Mouse (Mus musculus): Measurements from ENCODE around the gene Acsbg2. TPM values are rescaled to one million over a fixed set of nuclear protein-coding genes. Genes with fewer than 3 reads are reported as not detected.
"Not testable (repeated sequence)": the region's sequence is repeated elsewhere in the genome, so short reads cannot be mapped to it uniquely, and the experiment has no call there.

Acsbg2 gene
- total RNA-seq (2021), result not detected
- long read RNA-seq, experiment 1, result 0 reads
- long read RNA-seq, experiment 2, result 0 reads

DNA sequence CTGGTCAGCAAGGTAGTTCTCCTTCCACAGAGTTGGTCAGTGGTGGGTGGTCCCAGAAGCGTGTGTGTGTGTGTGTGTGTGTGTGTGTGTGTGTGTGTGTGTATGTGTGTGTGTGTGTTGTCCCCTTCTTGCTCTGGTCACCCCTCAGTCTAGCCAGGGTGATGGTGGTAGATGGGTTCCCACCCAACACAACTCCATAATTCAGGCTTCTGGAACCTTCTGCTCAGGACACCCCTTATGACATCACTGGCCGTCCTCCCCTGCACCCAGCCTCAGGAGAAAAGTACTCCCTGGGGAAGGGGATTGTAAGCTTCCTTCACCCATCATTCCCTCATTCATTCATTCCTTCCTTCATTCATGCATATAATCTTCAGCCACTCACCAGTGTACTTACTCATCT is at the start of gene Acsbg2:
Gene Acsbg2, minus strand, starts transcription at position 211 of the 400 bp plus-strand sequence.
- intact Hi-C loops (cut with DNase I), result no loop called here
- no peak for DNase-seq

DNA sequence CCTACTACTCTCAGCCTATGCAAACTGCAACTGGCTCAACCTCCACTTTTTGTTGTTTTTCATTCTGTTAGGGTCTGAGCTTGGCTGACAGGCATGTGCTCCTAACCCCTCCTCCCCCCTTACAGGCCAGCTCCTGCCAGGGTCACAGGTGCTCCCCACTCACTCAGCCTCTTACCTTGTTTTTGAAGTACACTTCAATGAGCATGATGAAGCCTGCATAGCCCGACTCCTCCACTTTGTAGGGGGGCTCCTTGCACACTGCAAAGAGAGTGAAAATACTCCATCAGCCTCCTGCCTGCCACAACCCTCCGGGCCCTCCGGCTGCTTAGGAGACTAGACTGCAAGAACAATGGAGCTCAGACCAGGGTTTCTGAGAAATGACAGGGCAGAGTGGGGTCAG is 45.5 kb upstream of the Acsbg2 start:
- intact Hi-C loops (cut with DNase I), result no loop called here
- DNase-seq, result no peak

GRCm38 (mm10) chr17:56917166-56917565 is 42.9 kb upstream of the Acsbg2 start:
- intact Hi-C loops (cut with DNase I), result no loop called here
- DNase-seq, result no peak

DNA sequence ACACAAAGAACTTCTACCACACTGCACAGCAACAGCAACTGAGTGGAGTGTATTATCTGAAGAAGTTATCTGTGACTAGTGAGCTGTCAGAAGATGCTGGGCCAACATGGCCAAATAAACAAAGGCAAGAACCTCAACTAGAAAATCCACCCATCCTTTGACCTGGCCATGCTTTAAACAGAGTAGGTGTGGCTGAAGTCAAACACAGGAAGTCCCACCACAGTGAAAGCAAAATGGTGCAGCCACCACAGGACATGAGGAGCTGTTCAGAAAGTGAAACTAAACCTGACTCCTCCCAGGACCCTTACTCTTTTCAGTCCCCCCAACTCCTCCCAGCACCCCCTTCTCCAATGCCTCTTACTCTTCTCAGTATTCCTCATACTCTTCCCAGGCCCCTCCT is 39.2 kb upstream of the Acsbg2 start:
- DNase-seq, result no peak
- intact Hi-C loops (cut with DNase I), result no loop called here

- DNase-seq, result no peak
- intact Hi-C loops (cut with DNase I), result no loop called here
These were observed 38.8 kb upstream of the Acsbg2 start for GRCm38 (mm10) chr17:56913023-56913422.

- DNase-seq; intact Hi-C loops (cut with DNase I): not testable (repeated sequence)
These were observed 35.5 kb upstream of the Acsbg2 start for GRCm38 (mm10) chr17:56909764-56910163.

DNA sequence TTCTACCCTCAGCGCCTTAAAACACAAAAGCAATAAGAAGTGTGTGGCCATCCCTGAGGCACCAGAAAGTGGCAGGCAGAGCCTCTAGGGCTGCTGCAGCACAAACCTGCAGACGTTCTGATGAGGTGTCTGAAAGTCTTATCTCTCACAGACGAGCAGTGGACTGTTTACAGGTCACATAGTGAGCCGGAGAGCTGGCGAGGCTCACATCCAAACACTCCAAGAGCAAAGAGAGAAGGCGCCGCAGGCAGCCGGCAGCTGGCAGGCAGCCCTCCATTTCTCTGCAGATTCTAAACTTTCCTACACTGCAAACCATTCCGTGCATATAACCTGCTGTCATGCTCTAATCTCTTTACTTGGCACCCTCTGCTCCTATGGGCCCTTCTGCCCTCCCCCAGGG is 33.6 kb upstream of the Acsbg2 start:
- intact Hi-C loops (cut with DNase I), result no loop called here
- DNase-seq, result no peak

- no peak for DNase-seq
- intact Hi-C loops (cut with DNase I), result no loop called here
These were observed 32.8 kb upstream of the Acsbg2 start for GRCm38 (mm10) chr17:56907096-56907495.

DNA sequence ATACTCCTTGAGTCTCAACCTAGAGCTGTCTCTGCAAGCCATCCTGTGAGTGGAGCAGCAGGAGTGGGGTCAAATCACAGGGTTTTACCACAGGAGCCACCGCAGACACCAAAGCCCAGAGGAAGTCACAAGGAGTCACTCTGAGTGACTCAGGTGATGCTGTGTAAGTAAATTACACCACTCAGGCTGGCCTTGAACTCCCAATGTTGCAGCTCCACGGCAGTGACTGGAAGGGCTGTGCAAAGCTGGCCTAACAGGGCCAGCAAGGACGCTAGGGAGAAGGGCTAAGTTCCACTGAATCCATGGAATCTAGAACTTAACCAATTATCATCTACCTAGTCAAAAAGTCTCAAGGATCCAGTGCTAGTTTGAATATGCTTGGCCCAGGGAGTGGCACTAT is 31.9 kb upstream of the Acsbg2 start:
- intact Hi-C loops (cut with DNase I), result no loop called here
- DNase-seq, result no peak

GRCm38 (mm10) chr17:56902698-56903097 is 28.5 kb upstream of the Acsbg2 start:
- intact Hi-C loops (cut with DNase I), result loop anchor here (5.0 kb wide), 1 partner anchor 35 kb away; the partner anchor contains the start of gene Mllt1
- DNase-seq, result no peak

- intact Hi-C loops (cut with DNase I), result loop anchor here (2.0 kb wide), 1 partner anchor 53 kb away; no protein-coding TSS in a partner anchor
- DNase-seq, result peak; percentile 68 to 78
These were observed 23.5 kb upstream of the Acsbg2 start for GRCm38 (mm10) chr17:56897630-56898195.

GRCm38 (mm10) chr17:56896513-56897129 is 22.4 kb upstream of the Acsbg2 start:
- DNase-seq, result no peak
- intact Hi-C loops (cut with DNase I), result loop anchor here (2.0 kb wide), 1 partner anchor 54 kb away; no protein-coding TSS in a partner anchor

DNA sequence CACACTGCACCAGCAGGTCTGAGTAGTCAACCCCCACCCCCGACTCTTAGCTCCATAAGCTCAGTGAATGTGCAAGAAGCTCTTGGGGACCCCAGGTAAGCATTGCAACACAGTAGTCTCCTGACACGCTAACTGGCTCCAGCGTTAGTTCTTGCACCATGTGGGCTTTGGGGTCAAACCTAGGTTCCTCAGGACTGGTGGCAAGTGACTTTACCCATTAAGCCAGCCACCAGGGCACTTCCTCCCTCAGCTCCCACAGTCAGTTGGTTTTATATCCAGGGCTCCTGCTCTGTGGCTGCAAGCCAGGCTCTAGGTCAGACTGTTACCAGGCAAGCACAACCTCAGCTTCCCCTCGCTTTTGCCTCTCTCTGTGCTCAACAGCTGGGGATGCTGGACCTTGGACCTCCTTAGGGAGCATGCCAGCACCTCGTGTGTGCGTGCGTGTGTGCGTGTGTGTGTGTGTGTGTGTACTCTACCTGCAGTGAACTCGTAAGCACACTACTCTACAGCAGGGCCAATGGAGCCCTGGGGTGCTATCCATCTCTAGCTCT is 21.2 kb upstream of the Acsbg2 start:
- DNase-seq, result no peak
- intact Hi-C loops (cut with DNase I), result no loop called here

GRCm38 (mm10) chr17:56890018-56890417 is 15.8 kb upstream of the Acsbg2 start:
- no peak for DNase-seq
- intact Hi-C loops (cut with DNase I), result no loop called here

GRCm38 (mm10) chr17:56888050-56888449 is 13.8 kb upstream of the Acsbg2 start:
- intact Hi-C loops (cut with DNase I), result no loop called here
- no peak for DNase-seq

DNA sequence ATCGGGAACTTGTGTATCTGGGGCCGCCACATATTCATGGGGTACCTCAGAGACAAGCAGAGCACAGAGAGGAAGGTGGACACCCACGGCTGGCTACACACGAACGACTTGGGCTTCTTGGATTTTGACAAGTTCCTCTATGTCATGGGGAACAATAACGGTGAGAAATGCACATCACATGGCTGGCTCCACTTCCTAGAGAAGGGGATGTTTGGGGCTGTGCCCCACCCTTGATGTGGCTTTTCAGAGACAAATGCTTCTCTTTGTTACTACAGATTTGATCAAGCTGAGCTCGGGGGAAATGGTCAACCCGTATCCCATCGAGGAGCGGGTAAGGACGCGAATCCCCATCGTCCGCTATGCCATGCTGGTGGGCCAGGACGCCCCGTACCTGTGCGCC is 10.6 kb upstream of the Acsbg2 start:
- intact Hi-C loops (cut with DNase I), result no loop called here
- no peak for DNase-seq

- intact Hi-C loops (cut with DNase I), result no loop called here
These were observed 10.1 kb upstream of the Acsbg2 start for GRCm38 (mm10) chr17:56884331-56884730.

GRCm38 (mm10) chr17:56883612-56884011 is 9.4 kb upstream of the Acsbg2 start:
- DNase-seq, result no peak
- intact Hi-C loops (cut with DNase I), result no loop called here

More at GRCm38 (mm10) chr17:56884331-56884730, 10.1 kb upstream of the Acsbg2 start:
- DNase-seq, result no peak

DNA sequence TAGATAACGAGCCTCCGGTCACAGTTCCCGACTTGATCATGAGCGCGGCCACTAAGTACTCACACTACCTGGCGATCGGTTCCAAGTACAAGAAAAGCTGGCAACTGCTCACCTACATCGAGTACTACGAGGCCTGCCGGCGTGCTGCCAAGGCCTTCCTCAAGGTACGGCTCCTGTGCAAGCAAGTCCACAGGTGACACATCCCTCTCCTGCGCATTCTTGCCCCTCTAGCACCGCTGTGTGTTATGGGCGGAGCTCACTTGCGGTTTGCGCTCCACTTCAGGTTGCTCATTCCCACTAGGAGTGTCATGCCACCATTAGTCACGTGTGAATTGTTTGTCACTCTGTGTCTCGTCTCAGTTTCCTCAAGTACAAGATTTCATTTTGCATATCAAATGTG is 3.2 kb upstream of the Acsbg2 start:
- intact Hi-C loops (cut with DNase I), result no loop called here
- DNase-seq, result no peak

GRCm38 (mm10) chr17:56876981-56877380 is 2.7 kb upstream of the Acsbg2 start:
- no peak for DNase-seq
- intact Hi-C loops (cut with DNase I), result no loop called here

- intact Hi-C loops (cut with DNase I), result no loop called here
- no peak for DNase-seq
These were observed 2.2 kb upstream of the Acsbg2 start for GRCm38 (mm10) chr17:56876465-56876864.
